Mouse (Mus musculus): ENCODE results near the gene Ankrd12. TPM values are rescaled to one million over a fixed set of nuclear protein-coding genes. Genes with fewer than 3 reads are reported as not detected.
"Not testable (repeated sequence)": the region's sequence is repeated elsewhere in the genome, so short reads cannot be mapped to it uniquely, and the experiment has no call there.

The Ankrd12 gene
- polyA plus RNA-seq, 1 experiment from 2014 or later, result 29.0 TPM

- not testable (repeated sequence) for ATAC-seq (replicated peaks; ENCODE audit: low FRiP score); H3K36me3 ChIP-seq (ENCODE audit: control insufficient read depth, insufficient read depth, low read length); H3K4me3 ChIP-seq (ENCODE audit: low read depth, low read length); H3K9me3 ChIP-seq (ENCODE audit: control insufficient read depth, low read length); H3K9ac ChIP-seq (ENCODE audit: low read length); H3K4me2 ChIP-seq (ENCODE audit: low read depth, low read length, severe bottlenecking); H3K27ac ChIP-seq (ENCODE audit: low read depth, low read length); DNase-seq (ENCODE audit: low spot score); H3K27me3 ChIP-seq (ENCODE audit: control insufficient read depth, insufficient read depth, low read length); H3K4me1 ChIP-seq (replicated peaks; ENCODE audit: control insufficient read depth, insufficient read depth, low read length)
- 88% methylated on average over 2 of the region's 2 CpGs for WGBS
These were observed 7.9 kb downstream of the Ankrd12 start for GRCm38 (mm10) chr17:66069036-66069435.

DNA sequence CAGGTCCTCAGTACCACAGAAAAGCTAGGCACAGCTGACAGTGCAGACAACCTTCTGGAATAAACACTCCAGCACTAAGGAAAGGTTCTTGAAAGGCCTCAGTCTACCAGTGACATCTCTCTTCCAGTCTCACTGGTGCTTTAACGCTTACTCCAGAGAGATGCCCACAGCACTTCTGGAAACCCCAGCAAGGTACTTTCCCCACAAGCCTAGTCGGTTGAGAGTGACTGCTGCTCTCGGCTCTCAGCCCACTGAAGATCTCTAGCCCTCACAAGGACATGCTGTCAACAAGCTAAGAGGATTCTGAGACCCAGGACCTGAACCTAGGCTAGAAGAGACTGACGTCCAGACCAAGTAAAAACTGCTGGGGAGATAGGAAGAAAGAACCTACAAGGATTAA lies 11.8 kb downstream of the Ankrd12 start:
- Histone ChIP-seq H3K4me1 (replicated peaks; ENCODE audit: control insufficient read depth, insufficient read depth, low read length) (no peaks in the 10 kb centered on the region), H3K4me3 (ENCODE audit: low read depth, low read length) (no peak overlapping the region), H3K9ac (ENCODE audit: low read length) (no peak overlapping the region), H3K27ac (ENCODE audit: low read depth, low read length) (no peak overlapping the region), H3K9me3 (ENCODE audit: control insufficient read depth, low read length) (no peaks in the 10 kb centered on the region), H3K36me3 (ENCODE audit: control insufficient read depth, insufficient read depth, low read length) (no peaks in the 10 kb centered on the region), H3K4me2 (ENCODE audit: low read depth, low read length, severe bottlenecking) (no peak overlapping the region), H3K27me3 (ENCODE audit: control insufficient read depth, insufficient read depth, low read length) (no peaks in the 10 kb centered on the region)
- DNase-seq (ENCODE audit: low spot score), result no peak
- WGBS, result 94% methylated on average over 4 of the region's 4 CpGs
- no peak for ATAC-seq (replicated peaks; ENCODE audit: low FRiP score)

DNA sequence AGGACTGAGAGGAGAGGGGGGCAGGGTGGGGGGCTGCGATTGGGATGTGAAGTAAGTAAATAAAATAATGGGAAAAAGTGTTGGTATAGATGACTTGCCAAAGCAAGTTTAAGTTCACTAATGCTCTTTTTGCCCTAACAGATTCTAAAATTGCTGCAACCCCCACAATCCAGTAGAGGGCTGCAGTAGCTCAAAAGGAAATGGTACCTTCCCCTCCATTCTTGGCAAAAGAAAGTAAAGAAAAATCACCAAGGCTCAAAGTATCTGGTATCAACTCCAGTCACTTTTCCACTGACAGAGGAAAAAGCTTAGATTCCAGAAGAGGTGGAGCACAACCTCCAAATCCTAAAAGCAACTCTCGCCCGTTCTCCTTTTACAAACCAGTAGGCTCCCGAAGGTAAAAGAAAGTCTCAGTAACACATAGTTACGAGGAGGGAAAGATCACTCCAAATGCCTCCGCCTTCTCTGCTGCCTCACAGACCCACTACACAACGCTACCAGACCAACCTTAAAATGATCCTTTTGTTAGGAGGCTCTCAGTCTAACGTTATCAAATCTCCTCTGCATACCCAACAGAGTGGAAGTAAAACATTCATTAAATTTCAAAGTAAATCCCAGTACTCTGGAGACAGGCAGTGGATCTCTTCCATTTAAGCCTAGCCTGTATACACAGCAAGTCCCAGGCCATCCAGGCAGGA lies 15.5 kb downstream of the Ankrd12 start:
- no peaks in the 10 kb centered on the region for H3K4me1 ChIP-seq (replicated peaks; ENCODE audit: control insufficient read depth, insufficient read depth, low read length)

GRCm38 (mm10) chr17:66058160-66058559 lies 18.7 kb downstream of the Ankrd12 start:
- ATAC-seq (replicated peaks; ENCODE audit: low FRiP score) (no peak), DNase-seq (ENCODE audit: low spot score) (no peak)
- no peaks in the 10 kb centered on the region for H3K36me3 ChIP-seq (ENCODE audit: control insufficient read depth, insufficient read depth, low read length)
- H3K27ac ChIP-seq (ENCODE audit: low read depth, low read length), result no peak overlapping the region
- H3K4me1 ChIP-seq (replicated peaks; ENCODE audit: control insufficient read depth, insufficient read depth, low read length), result no peaks in the 10 kb centered on the region
- no peak overlapping the region for H3K4me3 ChIP-seq (ENCODE audit: low read depth, low read length)
- no peak overlapping the region for H3K4me2 ChIP-seq (ENCODE audit: low read depth, low read length, severe bottlenecking)
- WGBS, result 88% methylated on average over 4 of the region's 4 CpGs
- H3K27me3 ChIP-seq (ENCODE audit: control insufficient read depth, insufficient read depth, low read length), result no peaks in the 10 kb centered on the region
- H3K9me3 ChIP-seq (ENCODE audit: control insufficient read depth, low read length), result no peaks in the 10 kb centered on the region
- no peak overlapping the region for H3K9ac ChIP-seq (ENCODE audit: low read length)

More for the DNA sequence above, 15.5 kb downstream of the Ankrd12 start:
- DNase-seq (ENCODE audit: low spot score) (no peak), ATAC-seq (replicated peaks; ENCODE audit: low FRiP score) (no peak)
- H3K4me2 ChIP-seq (ENCODE audit: low read depth, low read length, severe bottlenecking), result no peak overlapping the region
- no peaks in the 10 kb centered on the region for H3K9me3 ChIP-seq (ENCODE audit: control insufficient read depth, low read length)
- no peaks in the 10 kb centered on the region for H3K27me3 ChIP-seq (ENCODE audit: control insufficient read depth, insufficient read depth, low read length)
- no peak overlapping the region for H3K27ac ChIP-seq (ENCODE audit: low read depth, low read length)
- H3K36me3 ChIP-seq (ENCODE audit: control insufficient read depth, insufficient read depth, low read length), result no peaks in the 10 kb centered on the region
- no peak overlapping the region for H3K4me3 ChIP-seq (ENCODE audit: low read depth, low read length)
- WGBS, result 48% methylated on average over 8 of the region's 8 CpGs
- no peak overlapping the region for H3K9ac ChIP-seq (ENCODE audit: low read length)

DNA sequence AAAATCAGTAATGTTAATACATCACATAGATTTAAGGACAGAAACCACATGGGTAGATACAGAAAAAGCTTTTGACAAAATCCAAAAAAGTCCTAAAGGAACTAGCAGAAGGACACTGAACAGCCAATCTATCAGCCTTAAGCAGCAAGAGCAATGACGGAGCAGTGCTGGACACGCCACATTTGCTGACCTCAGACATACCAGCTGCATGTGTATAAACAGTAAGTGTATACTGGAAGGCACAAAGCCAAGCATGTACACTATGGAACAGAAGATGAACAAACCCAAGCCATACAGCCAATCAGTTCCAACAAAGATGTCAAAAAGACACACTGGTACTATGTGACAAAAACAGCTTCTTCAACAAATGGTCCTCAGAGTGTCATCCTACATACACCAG lies 19.7 kb downstream of the Ankrd12 start:
- DNase-seq (ENCODE audit: low spot score), result no peak
- no peak overlapping the region for H3K4me2 ChIP-seq (ENCODE audit: low read depth, low read length, severe bottlenecking)
- H3K27me3 ChIP-seq (ENCODE audit: control insufficient read depth, insufficient read depth, low read length), result no peaks in the 10 kb centered on the region
- no peak overlapping the region for H3K9ac ChIP-seq (ENCODE audit: low read length)
- no peak overlapping the region for H3K27ac ChIP-seq (ENCODE audit: low read depth, low read length)
- no peak for ATAC-seq (replicated peaks; ENCODE audit: low FRiP score)
- H3K36me3 ChIP-seq (ENCODE audit: control insufficient read depth, insufficient read depth, low read length), result no peaks in the 10 kb centered on the region
- H3K4me3 ChIP-seq (ENCODE audit: low read depth, low read length), result no peak overlapping the region
- WGBS, result 88% methylated on average over 2 of the region's 2 CpGs
- no peaks in the 10 kb centered on the region for H3K9me3 ChIP-seq (ENCODE audit: control insufficient read depth, low read length)
- H3K4me1 ChIP-seq (replicated peaks; ENCODE audit: control insufficient read depth, insufficient read depth, low read length), result no peaks in the 10 kb centered on the region

DNA sequence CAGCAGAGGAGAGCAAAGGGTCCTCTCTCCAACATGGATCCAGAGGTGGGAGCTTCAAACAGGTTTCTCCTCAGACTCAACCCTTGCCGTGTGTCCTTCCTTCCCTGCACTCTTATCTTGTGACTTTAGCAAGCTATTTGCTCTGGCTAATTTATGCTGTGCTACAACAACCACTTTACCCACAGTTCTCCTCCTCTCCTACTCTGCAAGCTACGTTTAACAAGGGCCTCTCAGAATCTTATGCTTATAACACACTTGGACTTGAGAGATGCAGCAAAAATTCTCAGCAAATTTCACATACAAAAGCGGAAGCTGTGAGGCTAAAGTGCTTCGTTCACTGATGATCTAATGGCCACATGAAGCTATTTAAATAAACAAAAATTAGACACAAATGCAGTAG lies 23.5 kb downstream of the Ankrd12 start:
- no peak overlapping the region for H3K9ac ChIP-seq (ENCODE audit: low read length)
- no peaks in the 10 kb centered on the region for H3K4me1 ChIP-seq (replicated peaks; ENCODE audit: control insufficient read depth, insufficient read depth, low read length)
- no peak overlapping the region for H3K4me3 ChIP-seq (ENCODE audit: low read depth, low read length)
- H3K4me2 ChIP-seq (ENCODE audit: low read depth, low read length, severe bottlenecking), result no peak overlapping the region
- H3K27ac ChIP-seq (ENCODE audit: low read depth, low read length), result no peak overlapping the region
- H3K36me3 ChIP-seq (ENCODE audit: control insufficient read depth, insufficient read depth, low read length), result no peaks in the 10 kb centered on the region
- WGBS, result 82% methylated on average over 4 of the region's 4 CpGs
- H3K27me3 ChIP-seq (ENCODE audit: control insufficient read depth, insufficient read depth, low read length), result no peaks in the 10 kb centered on the region
- no peaks in the 10 kb centered on the region for H3K9me3 ChIP-seq (ENCODE audit: control insufficient read depth, low read length)
- DNase-seq (ENCODE audit: low spot score), result no peak
- ATAC-seq (replicated peaks; ENCODE audit: low FRiP score), result no peak

- H3K27ac ChIP-seq (ENCODE audit: low read depth, low read length), result no peak overlapping the region
- no peak overlapping the region for H3K4me2 ChIP-seq (ENCODE audit: low read depth, low read length, severe bottlenecking)
- no peak for ATAC-seq (replicated peaks; ENCODE audit: low FRiP score)
- no peaks in the 10 kb centered on the region for H3K36me3 ChIP-seq (ENCODE audit: control insufficient read depth, insufficient read depth, low read length)
- H3K9me3 ChIP-seq (ENCODE audit: control insufficient read depth, low read length), result no peaks in the 10 kb centered on the region
- H3K27me3 ChIP-seq (ENCODE audit: control insufficient read depth, insufficient read depth, low read length), result no peaks in the 10 kb centered on the region
- no peak overlapping the region for H3K9ac ChIP-seq (ENCODE audit: low read length)
- no peak overlapping the region for H3K4me3 ChIP-seq (ENCODE audit: low read depth, low read length)
- no peak for DNase-seq (ENCODE audit: low spot score)
- H3K4me1 ChIP-seq (replicated peaks; ENCODE audit: control insufficient read depth, insufficient read depth, low read length), result no peaks in the 10 kb centered on the region
- WGBS, result 90% methylated on average over 4 of the region's 4 CpGs
These were observed 28.1 kb downstream of the Ankrd12 start for GRCm38 (mm10) chr17:66048795-66049194.

DNA sequence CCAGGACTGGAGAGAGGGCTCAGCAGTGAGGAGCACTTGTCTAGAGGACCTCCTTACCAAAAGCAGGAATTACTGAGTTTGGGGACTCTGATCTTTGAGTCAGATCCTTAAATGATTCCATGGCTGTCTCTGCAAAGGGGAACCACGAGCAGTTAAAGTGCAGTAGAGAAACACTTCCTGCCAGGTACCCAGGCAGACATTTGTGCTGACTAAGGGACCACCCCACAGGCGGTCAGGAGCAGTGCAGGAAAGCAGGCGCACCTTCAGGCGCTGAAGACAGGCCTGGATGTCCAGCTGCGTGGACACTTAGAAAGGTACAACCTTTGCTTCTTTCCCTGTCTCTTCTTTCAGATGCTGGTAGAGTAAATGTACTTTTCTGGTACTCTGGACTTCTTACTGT lies 28.7 kb downstream of the Ankrd12 start:
- no peaks in the 10 kb centered on the region for H3K27me3 ChIP-seq (ENCODE audit: control insufficient read depth, insufficient read depth, low read length)
- H3K9ac ChIP-seq (ENCODE audit: low read length), result no peak overlapping the region
- no peak for ATAC-seq (replicated peaks; ENCODE audit: low FRiP score)
- H3K9me3 ChIP-seq (ENCODE audit: control insufficient read depth, low read length), result no peaks in the 10 kb centered on the region
- H3K36me3 ChIP-seq (ENCODE audit: control insufficient read depth, insufficient read depth, low read length), result no peaks in the 10 kb centered on the region
- no peak overlapping the region for H3K4me2 ChIP-seq (ENCODE audit: low read depth, low read length, severe bottlenecking)
- no peak for DNase-seq (ENCODE audit: low spot score)
- WGBS, result 69% methylated on average over 5 of the region's 5 CpGs
- H3K4me1 ChIP-seq (replicated peaks; ENCODE audit: control insufficient read depth, insufficient read depth, low read length), result no peaks in the 10 kb centered on the region
- no peak overlapping the region for H3K4me3 ChIP-seq (ENCODE audit: low read depth, low read length)
- H3K27ac ChIP-seq (ENCODE audit: low read depth, low read length), result no peak overlapping the region

DNA sequence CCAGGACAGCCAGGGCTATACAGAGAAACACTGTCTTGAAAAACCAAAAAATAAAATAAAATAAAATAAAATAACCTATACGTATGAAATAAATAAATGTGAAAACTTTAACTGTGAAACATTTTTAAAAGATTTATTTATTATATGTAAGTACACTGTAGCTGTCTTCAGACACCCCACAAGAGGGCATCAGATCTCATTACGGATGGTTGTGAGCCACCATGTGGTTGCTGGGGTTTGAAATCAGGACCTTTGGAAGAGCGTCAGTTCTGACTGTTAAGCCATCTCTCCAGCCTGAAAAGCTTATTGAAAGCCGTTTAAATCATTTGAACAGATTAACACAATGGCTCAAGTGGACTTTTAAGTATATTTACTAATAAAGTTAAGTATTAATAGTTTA lies 33.2 kb downstream of the Ankrd12 start:
- DNase-seq (ENCODE audit: low spot score), result not testable (repeated sequence)
- WGBS, result 87% methylated on average over 4 of the region's 4 CpGs

More for the DNA sequence above, 33.2 kb downstream of the Ankrd12 start:
- H3K4me2 ChIP-seq (ENCODE audit: low read depth, low read length, severe bottlenecking); ATAC-seq (replicated peaks; ENCODE audit: low FRiP score); H3K36me3 ChIP-seq (ENCODE audit: control insufficient read depth, insufficient read depth, low read length); H3K9me3 ChIP-seq (ENCODE audit: control insufficient read depth, low read length); H3K4me1 ChIP-seq (replicated peaks; ENCODE audit: control insufficient read depth, insufficient read depth, low read length); H3K27me3 ChIP-seq (ENCODE audit: control insufficient read depth, insufficient read depth, low read length); H3K4me3 ChIP-seq (ENCODE audit: low read depth, low read length); H3K27ac ChIP-seq (ENCODE audit: low read depth, low read length); H3K9ac ChIP-seq (ENCODE audit: low read length): not testable (repeated sequence)

Measured in forebrain, embryonic 11.5 days (tissue).